Mouse (Mus musculus): Measurements from ENCODE around the gene Slc47a2.

- TF ChIP-seq POLR2A (IDR thresholded peaks at IDR 0.05; ENCODE audit: insufficient read length, low read depth) (no peak), TCF12 (IDR thresholded peaks at IDR 0.05; ENCODE audit: insufficient read depth, poor library complexity, severe bottlenecking) (no peak), USF1 (IDR thresholded peaks at IDR 0.05; ENCODE audit: low read depth) (no peak)
Measured at GRCm38 (mm10) chr11:61365938-61366337, 23.3 kb upstream of the Slc47a2 start.

Measured in myocyte (in vitro differentiated cells).